Mouse (Mus musculus): ENCODE measurements around the gene Rgs14. TPM values are rescaled to one million over a fixed set of nuclear protein-coding genes. Genes with fewer than 3 reads are reported as not detected.

Gene Rgs14
- total RNA-seq, 1 experiment, result 0.62 TPM

DNA sequence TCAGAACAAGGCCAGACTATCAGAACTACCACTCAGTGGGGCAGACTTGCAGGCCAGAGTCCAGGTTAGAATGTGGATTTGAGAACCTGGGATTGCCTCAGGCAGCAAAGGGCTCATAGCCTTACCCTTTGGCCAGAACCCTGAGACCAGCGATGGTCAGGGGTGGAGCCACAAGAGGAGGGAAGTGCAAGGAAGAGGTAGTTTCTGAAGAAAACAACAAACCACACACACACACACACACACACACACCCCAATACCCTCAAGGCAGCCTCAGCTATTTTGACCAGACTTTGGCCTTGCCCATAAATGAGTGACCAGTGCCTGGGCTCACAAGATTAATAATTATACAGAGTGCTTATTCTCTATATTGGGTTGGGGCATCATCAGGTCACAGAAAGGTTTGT is 22.1 kb downstream of the Rgs14 start:
- H3K27ac ChIP-seq (ENCODE audit: insufficient read depth, low read depth, low read length, poor library complexity, severe bottlenecking), result no peak overlapping the region
- no peak for DNase-seq (ENCODE audit: low read depth, low spot score)
- in situ Hi-C loops (cut with MboI; ENCODE audit: low sequenced_read_pairs in 2 of 2, unreplicated experiment in 2 of 2), result no loop called here
- H3K4me1 ChIP-seq (ENCODE audit: control insufficient read depth in 2 of 2, insufficient read depth in 2 of 2, low read length in 2 of 2, poor library complexity in 1 of 2), result no peaks in the 10 kb centered on the region; a peak in 1 of 4 replicates
- no peak for TF ChIP-seq MAFK (IDR thresholded peaks at IDR 0.05; ENCODE audit: insufficient read depth, low read depth, low read length)
- H3K9ac ChIP-seq (ENCODE audit: insufficient read depth, low read depth, low read length, poor library complexity, severe bottlenecking), result no peak overlapping the region
- H3K36me3 ChIP-seq (ENCODE audit: control insufficient read depth, insufficient read depth, low read length, poor library complexity, severe bottlenecking), result no peaks in the 10 kb centered on the region
- no peaks in the 10 kb centered on the region for H3K9me3 ChIP-seq (ENCODE audit: control insufficient read depth, insufficient read depth, low read depth, low read length)
- H3K4me3 ChIP-seq (ENCODE audit: insufficient read depth in 1 of 2, low read depth in 1 of 2, low read length in 2 of 2, poor library complexity in 1 of 2, severe bottlenecking in 1 of 2), result no peak overlapping the region

DNA sequence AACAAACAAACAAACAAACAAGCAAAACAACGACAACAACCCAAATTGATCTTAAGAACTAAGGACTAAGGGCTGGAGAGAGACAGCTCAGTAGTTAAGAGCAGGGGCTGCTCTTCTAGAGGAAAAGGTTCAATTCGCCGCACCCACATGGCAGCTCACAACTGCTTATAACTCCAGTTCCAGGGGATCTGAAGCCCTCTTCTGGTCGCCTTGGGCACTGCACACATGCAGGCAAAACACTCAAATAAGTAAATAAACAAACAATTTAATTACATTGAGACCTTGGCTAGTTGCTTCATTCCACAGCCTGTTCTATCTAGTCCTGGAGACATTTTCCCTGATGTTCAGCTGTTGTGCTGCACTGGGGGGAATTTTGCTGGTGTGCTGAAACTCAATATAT is 23.4 kb downstream of the Rgs14 start:
- TF ChIP-seq ZC3H11A (IDR thresholded peaks at IDR 0.05; ENCODE audit: borderline replicate concordance, low read depth, low read length) (no peak), ZNF384 (IDR thresholded peaks at IDR 0.05; ENCODE audit: low read depth, low read length) (no peak), MAFK (IDR thresholded peaks at IDR 0.05; ENCODE audit: insufficient read depth, low read depth, low read length) (no peak), CHD2 (IDR thresholded peaks at IDR 0.05; ENCODE audit: low read depth, low read length) (no peak)
- no peaks in the 10 kb centered on the region for H3K36me3 ChIP-seq (ENCODE audit: control insufficient read depth, insufficient read depth, low read length, poor library complexity, severe bottlenecking)
- peak; percentile 60 for DNase-seq (ENCODE audit: low read depth, low spot score)
- H3K4me3 ChIP-seq (ENCODE audit: insufficient read depth in 1 of 2, low read depth in 1 of 2, low read length in 2 of 2, poor library complexity in 1 of 2, severe bottlenecking in 1 of 2), result no peak overlapping the region
- no peak overlapping the region for H3K27ac ChIP-seq (ENCODE audit: insufficient read depth, low read depth, low read length, poor library complexity, severe bottlenecking)
- no peaks in the 10 kb centered on the region; a peak in 1 of 4 replicates for H3K4me1 ChIP-seq (ENCODE audit: control insufficient read depth in 2 of 2, insufficient read depth in 2 of 2, low read length in 2 of 2, poor library complexity in 1 of 2)
- no peaks in the 10 kb centered on the region for H3K9me3 ChIP-seq (ENCODE audit: control insufficient read depth, insufficient read depth, low read depth, low read length)
- no peak overlapping the region for H3K9ac ChIP-seq (ENCODE audit: insufficient read depth, low read depth, low read length, poor library complexity, severe bottlenecking)
- in situ Hi-C loops (cut with MboI; ENCODE audit: low sequenced_read_pairs in 2 of 2, unreplicated experiment in 2 of 2), result no loop called here

DNA sequence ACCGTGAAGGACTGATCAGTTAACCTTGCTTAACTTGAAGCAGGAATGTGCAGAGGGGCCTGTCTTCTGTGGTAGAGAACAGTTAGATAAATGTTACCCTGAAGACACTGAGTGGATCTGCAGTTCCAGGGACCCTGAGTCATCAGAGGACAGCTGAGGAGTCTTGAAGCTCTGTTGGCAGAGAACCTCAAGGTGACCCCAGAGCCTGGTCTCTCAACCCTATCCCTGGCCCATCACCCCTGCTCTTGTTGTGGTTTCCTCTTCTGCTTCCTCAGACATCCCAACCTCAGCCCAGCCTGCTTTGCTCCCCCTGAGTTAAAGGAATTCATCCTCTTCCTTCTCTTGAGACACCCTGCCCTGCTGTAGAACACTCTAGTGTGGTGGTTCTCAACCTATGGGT is 28.6 kb downstream of the Rgs14 start, which contains the start of gene Slc34a1:
Gene Slc34a1, plus strand, starts transcription at position 100 of the 400 bp plus-strand sequence.
- Histone ChIP-seq H3K36me3 (ENCODE audit: control insufficient read depth, insufficient read depth, low read length, poor library complexity, severe bottlenecking) (no peaks in the 10 kb centered on the region), H3K27ac (ENCODE audit: insufficient read depth, low read depth, low read length, poor library complexity, severe bottlenecking) (no peak within 1 kb of the TSS), H3K9ac (ENCODE audit: insufficient read depth, low read depth, low read length, poor library complexity, severe bottlenecking) (no peak within 1 kb of the TSS), H3K4me3 (ENCODE audit: insufficient read depth in 1 of 2, low read depth in 1 of 2, low read length in 2 of 2, poor library complexity in 1 of 2, severe bottlenecking in 1 of 2) (no peak within 1 kb of the TSS), H3K4me1 (ENCODE audit: control insufficient read depth in 2 of 2, insufficient read depth in 2 of 2, low read length in 2 of 2, poor library complexity in 1 of 2) (no peaks in the 10 kb centered on the region; a peak in 1 of 4 replicates), H3K9me3 (ENCODE audit: control insufficient read depth, insufficient read depth, low read depth, low read length) (no peaks in the 10 kb centered on the region)
- in situ Hi-C loops (cut with MboI; ENCODE audit: low sequenced_read_pairs in 2 of 2, unreplicated experiment in 2 of 2), result no loop called here
- no peak for DNase-seq (ENCODE audit: low read depth, low spot score)
- TF ChIP-seq CHD2 (IDR thresholded peaks at IDR 0.05; ENCODE audit: low read depth, low read length) (no peak), ZNF384 (IDR thresholded peaks at IDR 0.05; ENCODE audit: low read depth, low read length) (no peak), ZC3H11A (IDR thresholded peaks at IDR 0.05; ENCODE audit: borderline replicate concordance, low read depth, low read length) (no peak), MAFK (IDR thresholded peaks at IDR 0.05; ENCODE audit: insufficient read depth, low read depth, low read length) (no peak), HCFC1 (IDR thresholded peaks at IDR 0.05; ENCODE audit: borderline replicate concordance, insufficient read depth, low read length) (no peak)

DNA sequence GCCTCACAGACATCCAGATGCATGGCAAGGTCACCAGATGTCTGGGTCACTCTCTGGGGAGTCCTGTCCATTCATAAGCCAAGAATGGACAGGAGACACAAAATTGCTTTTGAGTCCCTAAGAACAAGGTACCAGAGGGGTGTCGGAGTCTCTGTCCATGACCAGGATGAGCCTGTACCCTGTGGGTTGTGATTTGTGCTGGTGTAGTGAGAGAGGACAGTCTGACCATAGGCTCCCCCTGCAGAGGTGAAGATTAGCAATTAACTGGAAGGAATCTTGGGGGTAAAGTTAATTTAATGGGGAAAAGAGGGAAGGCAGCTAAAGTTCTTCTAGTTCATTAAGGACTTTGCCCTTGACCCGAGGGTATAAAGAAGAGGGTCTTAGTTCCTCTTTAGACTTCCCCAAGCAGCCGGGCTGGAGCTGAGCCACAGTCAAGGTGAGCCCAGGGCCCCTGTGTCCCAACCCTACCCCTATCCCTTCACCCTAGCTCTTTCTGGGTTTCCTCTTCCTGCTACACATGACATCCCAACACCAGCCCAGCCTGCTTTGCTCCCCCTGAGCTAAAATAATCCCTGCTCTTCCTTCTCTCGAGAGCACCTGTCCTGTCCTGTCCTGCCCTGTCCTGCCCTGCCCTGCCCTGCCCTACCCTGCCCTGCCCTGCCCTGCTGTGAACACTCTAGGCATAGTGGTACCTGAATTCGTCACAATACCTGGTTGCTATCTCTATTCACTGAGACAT is 29.9 kb downstream of the Rgs14 start:
- no peak overlapping the region for H3K27ac ChIP-seq (ENCODE audit: insufficient read depth, low read depth, low read length, poor library complexity, severe bottlenecking)
- no peak overlapping the region for H3K4me3 ChIP-seq (ENCODE audit: insufficient read depth in 1 of 2, low read depth in 1 of 2, low read length in 2 of 2, poor library complexity in 1 of 2, severe bottlenecking in 1 of 2)
- in situ Hi-C loops (cut with MboI; ENCODE audit: low sequenced_read_pairs in 2 of 2, unreplicated experiment in 2 of 2), result no loop called here
- H3K4me1 ChIP-seq (ENCODE audit: control insufficient read depth in 2 of 2, insufficient read depth in 2 of 2, low read length in 2 of 2, poor library complexity in 1 of 2), result no peaks in the 10 kb centered on the region
- no peak for DNase-seq (ENCODE audit: low read depth, low spot score)
- H3K9me3 ChIP-seq (ENCODE audit: control insufficient read depth, insufficient read depth, low read depth, low read length), result no peaks in the 10 kb centered on the region
- H3K9ac ChIP-seq (ENCODE audit: insufficient read depth, low read depth, low read length, poor library complexity, severe bottlenecking), result no peak overlapping the region
- H3K36me3 ChIP-seq (ENCODE audit: control insufficient read depth, insufficient read depth, low read length, poor library complexity, severe bottlenecking), result no peaks in the 10 kb centered on the region
- no peak for TF ChIP-seq ZC3H11A (IDR thresholded peaks at IDR 0.05; ENCODE audit: borderline replicate concordance, low read depth, low read length)
- no peak for TF ChIP-seq CHD2 (IDR thresholded peaks at IDR 0.05; ENCODE audit: low read depth, low read length)
- TF ChIP-seq ZNF384 (IDR thresholded peaks at IDR 0.05; ENCODE audit: low read depth, low read length), result no peak
- no peak for TF ChIP-seq HCFC1 (IDR thresholded peaks at IDR 0.05; ENCODE audit: borderline replicate concordance, insufficient read depth, low read length)
- no peak for TF ChIP-seq MAFK (IDR thresholded peaks at IDR 0.05; ENCODE audit: insufficient read depth, low read depth, low read length)

DNA sequence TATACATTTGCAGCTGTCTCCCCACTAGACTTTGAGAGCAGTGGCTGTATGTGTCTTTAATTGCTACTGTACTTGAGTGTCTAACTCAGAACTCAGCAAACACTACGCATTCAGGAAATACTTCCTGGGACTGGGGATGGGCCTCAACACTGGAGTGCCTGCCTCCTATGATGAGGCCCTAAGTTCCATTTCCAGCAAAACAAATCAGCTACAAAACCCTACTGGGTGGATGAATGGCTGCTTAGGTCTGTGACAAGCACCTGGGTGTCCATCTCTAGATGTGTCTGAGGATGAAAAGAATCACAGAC is 30.5 kb downstream of the Rgs14 start:
- Histone ChIP-seq H3K4me3 (ENCODE audit: insufficient read depth in 1 of 2, low read depth in 1 of 2, low read length in 2 of 2, poor library complexity in 1 of 2, severe bottlenecking in 1 of 2) (no peak overlapping the region), H3K9ac (ENCODE audit: insufficient read depth, low read depth, low read length, poor library complexity, severe bottlenecking) (no peak overlapping the region), H3K27ac (ENCODE audit: insufficient read depth, low read depth, low read length, poor library complexity, severe bottlenecking) (no peak overlapping the region), H3K4me1 (ENCODE audit: control insufficient read depth in 2 of 2, insufficient read depth in 2 of 2, low read length in 2 of 2, poor library complexity in 1 of 2) (no peaks in the 10 kb centered on the region), H3K9me3 (ENCODE audit: control insufficient read depth, insufficient read depth, low read depth, low read length) (no peaks in the 10 kb centered on the region), H3K36me3 (ENCODE audit: control insufficient read depth, insufficient read depth, low read length, poor library complexity, severe bottlenecking) (no peaks in the 10 kb centered on the region)
- in situ Hi-C loops (cut with MboI; ENCODE audit: low sequenced_read_pairs in 2 of 2, unreplicated experiment in 2 of 2), result no loop called here
- no peak for DNase-seq (ENCODE audit: low read depth, low spot score)
- TF ChIP-seq ZNF384 (IDR thresholded peaks at IDR 0.05; ENCODE audit: low read depth, low read length) (no peak), ZC3H11A (IDR thresholded peaks at IDR 0.05; ENCODE audit: borderline replicate concordance, low read depth, low read length) (no peak), MAFK (IDR thresholded peaks at IDR 0.05; ENCODE audit: insufficient read depth, low read depth, low read length) (no peak), HCFC1 (IDR thresholded peaks at IDR 0.05; ENCODE audit: borderline replicate concordance, insufficient read depth, low read length) (no peak), CHD2 (IDR thresholded peaks at IDR 0.05; ENCODE audit: low read depth, low read length) (no peak)
